Mouse (Mus musculus) midbrain, embryonic 14.5 days (tissue): Measurements from ENCODE around the gene N4bp2l1. TPM values are rescaled to one million over a fixed set of nuclear protein-coding genes. Genes with fewer than 3 reads are reported as not detected.
A peak's percentile ranks its signal among the peaks of the same experiment; 100 is the strongest.

Experiments used
- ATAC-seq: fragments of 200-750 bp; cut with Nextera tagmentation; 2 replicates; pipeline ENCODE4 v1.8.0; 2017; ENCODE audit warnings: moderate number of reproducible peaks, moderate library complexity; ENCODE audit not compliant: low FRiP score, low TSS enrichment
- DNase-seq: peaks from one replicate; pipeline ENCODE4 v3.0.0-alpha.2; 2015
- H3K27ac ChIP-seq: fragments of 300-500 bp; sonication (generic); replicated peaks from 2 replicates; pipeline ENCODE4 v1.5.1; 2014; ENCODE audit warnings: mild to moderate bottlenecking, low read depth, low read length, moderate library complexity
- H3K27me3 ChIP-seq: fragments of 300-500 bp; sonication (generic); 2 replicates; pipeline ENCODE4 v1.6.1; 2014; ENCODE audit warnings: low read length, control low read depth, mixed read lengths; ENCODE audit not compliant: control insufficient read depth, insufficient read depth
- H3K36me3 ChIP-seq: fragments of 300-500 bp; sonication (generic); 2 replicates; pipeline ENCODE4 v1.6.1; 2014; ENCODE audit warnings: low read length, control low read depth; ENCODE audit not compliant: control insufficient read depth, insufficient read depth
- H3K4me1 ChIP-seq: fragments of 300-500 bp; sonication (generic); 2 replicates; pipeline ENCODE4 v1.6.1; 2014; ENCODE audit warnings: mild to moderate bottlenecking, antibody characterized with exemption, low read length, control low read depth; ENCODE audit not compliant: control insufficient read depth, insufficient read depth
- H3K4me2 ChIP-seq: fragments of 300-500 bp; sonication (generic); 2 replicates; pipeline ENCODE4 v1.6.1; 2014; ENCODE audit warnings: mild to moderate bottlenecking, low read length, moderate library complexity
- H3K4me3 ChIP-seq: fragments of 300-500 bp; sonication (generic); replicated peaks from 2 replicates; pipeline ENCODE4 v1.5.1; 2014; ENCODE audit warnings: low read depth, low read length
- H3K9ac ChIP-seq: fragments of 300-500 bp; sonication (generic); replicated peaks from 2 replicates; pipeline ENCODE4 v1.6.1; 2014; ENCODE audit warnings: mild to moderate bottlenecking, low read length, moderate library complexity
- H3K9me3 ChIP-seq: fragments of 300-500 bp; sonication (generic); 2 replicates; pipeline ENCODE4 v1.6.1; 2016; ENCODE audit warnings: low read length, control low read depth, mixed read lengths; ENCODE audit not compliant: control insufficient read depth
- WGBS: fragments of 180-500 bp; shearing (Covaris S2); extraction: QIAGEN DNeasy Blood & Tissue Kit; methylation state at CpG from one replicate; pipeline ENCODE4 v1.1.7; 2014; 5-methylcytosine and 5-hydroxymethylcytosine counted together
- polyA plus RNA-seq: library from polyadenylated mRNA; unstranded; fragments of >200 nt; fragmentation: Nextera tagmentation; extraction: Ambion mirVana; gene quantifications from 2 replicates; pipeline ENCODE4 v1.2.1, GENCODE M21; 2014

N4bp2l1 gene
- polyA plus RNA-seq, 1 experiment from 2014 or later = 12.9 TPM

DNA sequence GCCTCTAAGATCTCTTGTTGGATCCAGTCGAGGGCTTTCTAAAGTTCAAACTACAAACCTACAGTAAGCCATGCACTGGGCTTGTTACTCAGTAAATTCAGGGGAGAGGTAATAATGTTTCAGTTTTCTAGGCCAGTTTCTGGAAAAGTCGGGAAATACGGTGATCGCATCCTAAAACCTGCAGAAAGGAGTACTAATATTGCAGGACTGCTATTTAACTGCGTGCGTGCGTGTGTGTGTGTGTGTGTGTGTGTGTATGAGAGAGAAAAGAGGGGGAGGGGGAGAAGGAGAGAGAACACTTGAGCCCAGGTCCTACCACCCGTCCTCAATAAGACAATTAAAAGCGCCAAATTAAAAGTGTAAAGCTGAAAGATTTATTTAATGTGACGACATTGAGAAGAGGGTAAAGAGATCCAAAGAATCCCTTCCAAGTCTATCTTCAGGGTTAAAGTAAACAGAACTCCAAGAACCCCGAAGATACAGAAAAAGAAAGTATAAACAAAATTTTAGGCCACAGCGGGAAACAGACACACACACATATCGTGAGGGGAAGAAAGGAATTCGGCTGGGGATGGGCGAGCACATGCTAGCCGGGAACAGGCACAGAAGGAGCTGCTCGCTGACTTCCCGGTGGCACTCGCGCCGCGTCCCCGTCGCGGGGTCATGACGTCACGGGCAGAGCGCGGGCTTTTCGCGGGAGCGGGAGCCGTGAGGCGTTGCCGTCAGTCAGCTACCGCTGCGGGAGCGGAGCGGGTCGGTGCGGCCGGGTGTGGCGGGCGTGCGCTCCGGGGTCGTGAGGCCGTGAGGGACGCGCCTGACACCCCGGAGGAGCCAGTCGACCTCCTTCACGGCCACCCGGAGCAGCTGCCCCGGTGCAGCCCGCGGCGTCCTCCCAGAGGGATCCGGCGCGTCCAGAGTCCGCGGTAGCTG is 74.8 kb downstream of the N4bp2l1 start, which contains the start of gene Brca2:
Gene Brca2, plus strand, starts transcription at position 694 of the 930 bp plus-strand sequence.
- H3K27me3 ChIP-seq = no peaks in the 10 kb centered on the region
- DNase-seq (peak; percentile 96), ATAC-seq (peak; percentile 97)
- H3K4me2 ChIP-seq = peak within 1 kb of the TSS; percentile 69
- no peaks in the 10 kb centered on the region for H3K9me3 ChIP-seq
- 0 out of 2 replicates have a peak, but pooled peaks cover 2% of the 10 kb centered on the region for H3K4me1 ChIP-seq
- H3K36me3 ChIP-seq = no peaks in the 10 kb centered on the region
- WGBS = 6% methylated on average over 63 of the region's 63 CpGs
- H3K27ac ChIP-seq = peak within 1 kb of the TSS; percentile 62
- peak within 1 kb of the TSS; percentile 75 for H3K4me3 ChIP-seq
- H3K9ac ChIP-seq = peak within 1 kb of the TSS; percentile 80

Other genes with a start within 250 kb of the N4bp2l1 start
- gene Zar1l, start 79.0 kb downstream of the N4bp2l1 start, polyA plus RNA-seq = not detected in 2 replicates
- gene Brca2, start 74.6 kb downstream of the N4bp2l1 start, polyA plus RNA-seq = 11.2 and 12.1 TPM in 2 replicates
- 31.6 and 33.8 TPM in 2 replicates for gene N4bp2l2, start 69.0 kb upstream of the N4bp2l1 start, polyA plus RNA-seq
- gene Pds5b, start 76.6 kb upstream of the N4bp2l1 start, polyA plus RNA-seq = 38.2 and 46.7 TPM in 2 replicates